Mouse (Mus musculus) G1E (cell line): ENCODE measurements at regions not wholly inside any gene's neighbourhood (a gene's known extent, or its start where the extent isn't known, plus 50 kb on each side); places are given as distances from the start of the nearest gene placed in this dataset.

ENCODE experiments used
- CTCF ChIP-seq: IDR thresholded peaks from 2 replicates; pipeline ENCODE4 v1.5.1; 2012; ENCODE audit warnings: low read depth, low read length, inconsistent platforms, mixed read lengths
- GATA1 ChIP-seq: IDR thresholded peaks from 2 replicates; pipeline ENCODE4 v1.6.1; 2012; ENCODE audit warnings: borderline replicate concordance, low read length, inconsistent platforms, mixed read lengths
- POLR2AphosphoS5 ChIP-seq: IDR thresholded peaks from 2 replicates; pipeline ENCODE4 v1.6.1; 2012; ENCODE audit warnings: low read depth, low read length, inconsistent platforms; ENCODE audit not compliant: insufficient replicate concordance
- TAL1 ChIP-seq: conservative IDR thresholded peaks from 2 replicates; pipeline ENCODE4 v1.6.1; 2012; ENCODE audit warnings: low read depth, low read length, inconsistent platforms, mixed read lengths

- TF ChIP-seq CTCF (no peak), TAL1 (no peak), POLR2AphosphoS5 (no peak), GATA1 (no peak)
Observed at GRCm38 (mm10) chr5:91726118-91726500, 208.7 kb downstream of the Parm1 start.
